ENCODE assay signal across 13 mouse cellular contexts in the genomic region with DNA sequence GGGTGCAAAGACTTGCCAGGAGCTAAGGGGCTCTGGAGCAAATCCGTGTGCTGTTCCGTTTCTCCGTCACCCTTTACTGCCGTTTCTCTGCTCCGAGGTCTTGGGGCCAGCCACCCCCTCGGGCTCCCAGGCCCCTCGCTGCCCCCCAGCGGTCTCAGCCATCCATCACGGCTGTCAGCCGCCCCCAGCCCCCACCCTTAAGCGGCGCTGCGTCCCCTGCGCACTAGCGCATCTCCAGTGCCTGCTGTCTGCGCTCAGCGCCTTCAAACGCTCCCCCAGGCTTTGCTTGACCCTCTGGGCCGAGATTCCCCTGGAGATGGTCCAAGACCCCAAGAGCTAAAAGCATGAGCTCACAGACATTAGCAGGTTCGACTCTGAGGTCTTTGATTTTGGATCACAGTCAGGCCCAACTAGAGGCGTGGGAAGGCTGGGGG. TPM values are rescaled to one million over a fixed set of nuclear protein-coding genes. Genes with fewer than 3 reads are reported as not detected.
DNase-seq lines count a peak whose midpoint lies in the region; ATAC-seq lines count a peak whose summit lies in the region.
"Had no signal": no experiment of that assay in that cellular context is flagged by ENCODE, and none has a peak within 500 bp of the region (broad histone marks: within the 10 kb centered on the region; RNA-seq: fewer than 3 reads in every experiment).

No protein-coding gene starts in this region.

- H3K27ac ChIP-seq in forebrain, embryonic 12.5 days, result no peak overlapping the region
- no peak overlapping the region for H3K27ac ChIP-seq in forebrain, embryonic 10.5 days
- H3K27ac ChIP-seq in hindbrain, embryonic 12.5 days, result peak overlapping the region; percentile 58
- H3K27ac ChIP-seq in midbrain, embryonic 16.5 days (ENCODE audit: low read length), result peak overlapping the region; percentile 86
- H3K27ac ChIP-seq: heart, embryonic 15.5 days had no signal

- H3K4me2 ChIP-seq in forebrain, embryonic 12.5 days, result peak overlapping the region; percentile 64
- peak overlapping the region; percentile 55 for H3K4me2 ChIP-seq in hindbrain, embryonic 12.5 days (replicated peaks)
- peak overlapping the region; percentile 93 for H3K4me2 ChIP-seq in midbrain, embryonic 16.5 days (ENCODE audit: low read length)
- H3K4me2 ChIP-seq: heart, embryonic 15.5 days had no signal

- H3K9ac ChIP-seq in forebrain, embryonic 12.5 days, result no peak overlapping the region
- H3K9ac ChIP-seq in hindbrain, embryonic 12.5 days, result peak overlapping the region; percentile 55
- peak overlapping the region; percentile 69 for H3K9ac ChIP-seq in midbrain, embryonic 16.5 days (ENCODE audit: low read depth, low read length)
- H3K9ac ChIP-seq: heart, embryonic 15.5 days; lung, embryonic 14.5 days had no signal

- H3K4me1 ChIP-seq in forebrain, embryonic 12.5 days, result peaks cover 61% of the 10 kb centered on the region
- peaks cover 55% of the 10 kb centered on the region for H3K4me1 ChIP-seq in forebrain, embryonic 10.5 days
- peaks cover 52% of the 10 kb centered on the region for H3K4me1 ChIP-seq in hindbrain, embryonic 12.5 days
- H3K4me1 ChIP-seq in midbrain, embryonic 16.5 days (ENCODE audit: control insufficient read depth, insufficient read depth, low read length), result peaks cover 57% of the 10 kb centered on the region

- H3K4me3 ChIP-seq in forebrain, embryonic 12.5 days (replicated peaks), result peak overlapping the region; percentile 44
- H3K4me3 ChIP-seq in forebrain, embryonic 10.5 days, result no peak overlapping the region
- peak overlapping the region; percentile 44 for H3K4me3 ChIP-seq in hindbrain, embryonic 12.5 days
- H3K4me3 ChIP-seq in midbrain, embryonic 16.5 days (ENCODE audit: low read depth, low read length), result peak overlapping the region; percentile 49
- H3K4me3 ChIP-seq: heart, embryonic 15.5 days had no signal

- no peak for DNase-seq in forebrain, embryonic 10.5 days (ENCODE audit: extremely low spot score, low spot score)
- DNase-seq in cerebellum, adult 8-10 months, result peak; percentile 58
- DNase-seq in MN1 (ENCODE audit: low spot score), result no peak
- no peak for DNase-seq in thymus, postnatal 14 days
- no peak for DNase-seq in lung, postnatal 25 days (ENCODE audit: low spot score)
- DNase-seq: adrenal gland, postnatal 10 days; kidney, adult 2 months; lung, embryonic 14.5 days; thymus, postnatal 4 days had no signal

- H3K27me3 ChIP-seq in forebrain, embryonic 12.5 days, result peaks cover 83% of the 10 kb centered on the region
- peaks cover 94% of the 10 kb centered on the region for H3K27me3 ChIP-seq in forebrain, embryonic 10.5 days (ENCODE audit: poor library complexity, severe bottlenecking)
- peaks cover 84% of the 10 kb centered on the region for H3K27me3 ChIP-seq in hindbrain, embryonic 12.5 days
- H3K27me3 ChIP-seq in midbrain, embryonic 16.5 days (ENCODE audit: control insufficient read depth, insufficient read depth, low read depth, low read length), result 0 out of 2 replicates have a peak, but pooled peaks cover 3% of the 10 kb centered on the region

- H3K9me3 ChIP-seq in forebrain, embryonic 12.5 days, result no peaks in the 10 kb centered on the region
- no peaks in the 10 kb centered on the region for H3K9me3 ChIP-seq in forebrain, embryonic 10.5 days
- H3K9me3 ChIP-seq in hindbrain, embryonic 12.5 days (replicated peaks), result no peaks in the 10 kb centered on the region
- no peaks in the 10 kb centered on the region for H3K9me3 ChIP-seq in midbrain, embryonic 16.5 days (replicated peaks; ENCODE audit: control insufficient read depth, low read length, poor library complexity, severe bottlenecking)
- H3K9me3 ChIP-seq: heart, embryonic 15.5 days had no signal

- no peak for ATAC-seq in forebrain, embryonic 12.5 days (ENCODE audit: low FRiP score)
- no peak for ATAC-seq in hindbrain, embryonic 12.5 days (ENCODE audit: low FRiP score)
- no peak for ATAC-seq in midbrain, embryonic 16.5 days

- 2% methylated on average over 21 of the region's 21 CpGs for WGBS in forebrain, embryonic 12.5 days
- WGBS in forebrain, embryonic 10.5 days, result 2% methylated on average over 21 of the region's 21 CpGs
- WGBS in hindbrain, embryonic 12.5 days, result 1% methylated on average over 21 of the region's 21 CpGs
- WGBS in midbrain, embryonic 16.5 days, result 1% methylated on average over 21 of the region's 21 CpGs

- H3K36me3 ChIP-seq in forebrain, embryonic 12.5 days (replicated peaks), result no peaks in the 10 kb centered on the region
- H3K36me3 ChIP-seq in forebrain, embryonic 10.5 days (replicated peaks), result no peaks in the 10 kb centered on the region
- H3K36me3 ChIP-seq in hindbrain, embryonic 12.5 days, result no peaks in the 10 kb centered on the region
- H3K36me3 ChIP-seq in midbrain, embryonic 16.5 days (ENCODE audit: control insufficient read depth, insufficient read depth, low read length), result no peaks in the 10 kb centered on the region
- H3K36me3 ChIP-seq: heart, embryonic 15.5 days had no signal

RNA-seq across cellular contexts. Expression of gene Slc12a5, which starts 8.8 kb away (rescaled TPM):
- 5.6 and 6.2 TPM in 2 replicates for polyA plus RNA-seq in forebrain, embryonic 12.5 days (2016; fragmentation: Nextera tagmentation; extraction: Ambion mirVana)
- polyA plus RNA-seq in forebrain, embryonic 10.5 days (2016; fragmentation: Nextera tagmentation; extraction: Ambion mirVana), result 0.92 and 0.93 TPM in 2 replicates
- polyA plus RNA-seq in hindbrain, embryonic 12.5 days (2016; fragmentation: Nextera tagmentation; extraction: Ambion mirVana), result 12.7 and 16.1 TPM in 2 replicates
- polyA plus RNA-seq in midbrain, embryonic 16.5 days (2015; fragmentation: Nextera tagmentation; extraction: Ambion mirVana), result 52.8 and 57.7 TPM in 2 replicates

RNA-seq across cellular contexts. Expression of gene Mmp9, which starts 28.8 kb away (rescaled TPM):
- polyA plus RNA-seq in forebrain, embryonic 12.5 days (2016; fragmentation: Nextera tagmentation; extraction: Ambion mirVana), result 3.6 and 4.4 TPM in 2 replicates
- polyA plus RNA-seq in forebrain, embryonic 10.5 days (2016; fragmentation: Nextera tagmentation; extraction: Ambion mirVana), result 0.45 TPM in 1 of 2 replicates, not detected in the other
- polyA plus RNA-seq in hindbrain, embryonic 12.5 days (2016; fragmentation: Nextera tagmentation; extraction: Ambion mirVana), result 5.7 and 7.2 TPM in 2 replicates
- polyA plus RNA-seq in midbrain, embryonic 16.5 days (2015; fragmentation: Nextera tagmentation; extraction: Ambion mirVana), result 26.7 and 28.0 TPM in 2 replicates

RNA-seq across cellular contexts. Expression of gene Zfp335, which starts 57.8 kb away (rescaled TPM):
- polyA plus RNA-seq in forebrain, embryonic 12.5 days (2016; fragmentation: Nextera tagmentation; extraction: Ambion mirVana), result 18.3 and 19.1 TPM in 2 replicates
- 16.0 and 16.6 TPM in 2 replicates for polyA plus RNA-seq in forebrain, embryonic 10.5 days (2016; fragmentation: Nextera tagmentation; extraction: Ambion mirVana)
- polyA plus RNA-seq in hindbrain, embryonic 12.5 days (2016; fragmentation: Nextera tagmentation; extraction: Ambion mirVana), result 17.3 and 18.2 TPM in 2 replicates
- polyA plus RNA-seq in midbrain, embryonic 16.5 days (2015; fragmentation: Nextera tagmentation; extraction: Ambion mirVana), result 16.2 and 16.9 TPM in 2 replicates

Comparison
In these comparisons a context has a peak if more than half of its experiments do, and no peak if none do; other contexts are left out.
1. H3K27ac ChIP-seq: peak in hindbrain, embryonic 12.5 days (single experiment) and midbrain, embryonic 16.5 days (single experiment); none in forebrain, embryonic 12.5 days (single experiment) and forebrain, embryonic 10.5 days (single experiment).
2. Peak in every context shown above with its lines, with median percentiles within 50 percentile points of each other: H3K4me2 ChIP-seq.